Mouse (Mus musculus) megakaryocyte, embryonic 14.5 days (primary cell): ENCODE results near the gene Nr1h2. TPM values are rescaled to one million over a fixed set of nuclear protein-coding genes. Genes with fewer than 3 reads are reported as not detected.

Source experiments
- H3K27me3 ChIP-seq: replicated peaks from 2 replicates; pipeline ENCODE3; 2012; ENCODE audit warnings: inconsistent platforms
- H3K36me3 ChIP-seq: replicated peaks from 2 replicates; pipeline ENCODE3; 2012; ENCODE audit warnings: low read length, inconsistent platforms, mixed read lengths
- H3K4me1 ChIP-seq: 2 replicates; pipeline ENCODE4 v1.6.1; 2012; ENCODE audit warnings: inconsistent platforms
- H3K4me3 ChIP-seq: replicated peaks from 2 replicates; pipeline ENCODE3; 2012; ENCODE audit warnings: moderate library complexity, mild to moderate bottlenecking, inconsistent platforms
- H3K9me3 ChIP-seq: 2 replicates; pipeline ENCODE4 v1.6.1; 2012; ENCODE audit warnings: inconsistent platforms
- FLI1 ChIP-seq: IDR thresholded peaks from 2 replicates; pipeline ENCODE4 v1.6.1; 2012; ENCODE audit warnings: low read length, inconsistent platforms, mixed read lengths
- GATA1 ChIP-seq: IDR thresholded peaks from 3 replicates; pipeline ENCODE4 v1.6.1; 2012; ENCODE audit warnings: mixed read lengths, low read length, inconsistent platforms, borderline replicate concordance
- polyA plus RNA-seq: library from polyadenylated mRNA; stranded (reverse); fragments of >175 nt; gene quantifications from 2 replicates; pipeline ENCODE4 v1.2.3, GENCODE M21; 2012; ENCODE audit warnings: low replicate concordance; ENCODE audit not compliant: insufficient read depth

Nr1h2 gene
- polyA plus RNA-seq, 1 experiment, result 269 TPM

- H3K27me3 ChIP-seq, result no peaks in the 10 kb centered on the region
- TF ChIP-seq GATA1, result no peak
- TF ChIP-seq FLI1, result no peak
- H3K4me3 ChIP-seq, result no peak overlapping the region
- no peaks in the 10 kb centered on the region for H3K9me3 ChIP-seq
- peaks cover 73% of the 10 kb centered on the region for H3K36me3 ChIP-seq
- peaks cover 13% of the 10 kb centered on the region for H3K4me1 ChIP-seq
These were observed 11.2 kb downstream of the Nr1h2 start for GRCm38 (mm10) chr7:44542555-44542954.

- peaks cover 98% of the 10 kb centered on the region for H3K36me3 ChIP-seq
- H3K9me3 ChIP-seq, result no peaks in the 10 kb centered on the region
- TF ChIP-seq GATA1 (no peak), FLI1 (no peak)
- peak overlapping the region; percentile 28 for H3K4me3 ChIP-seq
- peaks cover 10% of the 10 kb centered on the region; the same call in 1 of the 2 replicates for H3K4me1 ChIP-seq
- H3K27me3 ChIP-seq, result no peaks in the 10 kb centered on the region
These were observed 14.8 kb downstream of the Nr1h2 start for GRCm38 (mm10) chr7:44538756-44539624.

- TF ChIP-seq FLI1 (no peak), GATA1 (no peak)
- no peaks in the 10 kb centered on the region for H3K27me3 ChIP-seq
These were observed 16.3 kb downstream of the Nr1h2 start for GRCm38 (mm10) chr7:44537496-44537895.

GRCm38 (mm10) chr7:44537009-44537408 lies 16.7 kb downstream of the Nr1h2 start:
- H3K4me3 ChIP-seq, result no peak overlapping the region
- H3K36me3 ChIP-seq, result peaks cover 100% of the 10 kb centered on the region
- TF ChIP-seq GATA1 (no peak), FLI1 (no peak)
- H3K4me1 ChIP-seq, result peaks cover 10% of the 10 kb centered on the region; the same call in 1 of the 2 replicates
- H3K9me3 ChIP-seq, result no peaks in the 10 kb centered on the region
- H3K27me3 ChIP-seq, result no peaks in the 10 kb centered on the region

More at GRCm38 (mm10) chr7:44537496-44537895, 16.3 kb downstream of the Nr1h2 start:
- peaks cover 10% of the 10 kb centered on the region; the same call in 1 of the 2 replicates for H3K4me1 ChIP-seq
- H3K4me3 ChIP-seq, result no peak overlapping the region
- no peaks in the 10 kb centered on the region for H3K9me3 ChIP-seq
- peaks cover 100% of the 10 kb centered on the region for H3K36me3 ChIP-seq

DNA sequence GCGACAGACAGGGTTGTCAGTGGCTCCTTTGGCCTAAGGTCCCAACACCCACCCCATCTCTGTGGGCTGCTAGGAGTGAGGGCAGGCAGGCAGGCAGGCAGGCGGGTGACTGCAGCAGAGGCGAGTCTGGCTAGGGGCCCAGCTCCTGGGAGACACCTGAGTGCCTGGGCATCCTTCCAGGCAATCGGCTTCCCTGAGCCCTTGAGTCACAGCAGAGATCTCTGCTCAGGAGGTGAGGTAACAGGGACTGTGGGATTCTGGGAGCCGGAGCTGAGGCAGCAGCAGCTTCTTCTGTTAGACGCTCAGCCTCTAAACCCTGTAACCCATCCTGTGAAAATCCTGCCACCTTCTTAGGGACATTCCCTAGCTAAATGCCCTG lies 17.2 kb downstream of the Nr1h2 start:
- TF ChIP-seq FLI1 (no peak), GATA1 (no peak)
- Histone ChIP-seq H3K4me3 (no peak overlapping the region), H3K36me3 (peaks cover 97% of the 10 kb centered on the region), H3K9me3 (no peaks in the 10 kb centered on the region), H3K27me3 (no peaks in the 10 kb centered on the region), H3K4me1 (peaks cover 13% of the 10 kb centered on the region)

DNA sequence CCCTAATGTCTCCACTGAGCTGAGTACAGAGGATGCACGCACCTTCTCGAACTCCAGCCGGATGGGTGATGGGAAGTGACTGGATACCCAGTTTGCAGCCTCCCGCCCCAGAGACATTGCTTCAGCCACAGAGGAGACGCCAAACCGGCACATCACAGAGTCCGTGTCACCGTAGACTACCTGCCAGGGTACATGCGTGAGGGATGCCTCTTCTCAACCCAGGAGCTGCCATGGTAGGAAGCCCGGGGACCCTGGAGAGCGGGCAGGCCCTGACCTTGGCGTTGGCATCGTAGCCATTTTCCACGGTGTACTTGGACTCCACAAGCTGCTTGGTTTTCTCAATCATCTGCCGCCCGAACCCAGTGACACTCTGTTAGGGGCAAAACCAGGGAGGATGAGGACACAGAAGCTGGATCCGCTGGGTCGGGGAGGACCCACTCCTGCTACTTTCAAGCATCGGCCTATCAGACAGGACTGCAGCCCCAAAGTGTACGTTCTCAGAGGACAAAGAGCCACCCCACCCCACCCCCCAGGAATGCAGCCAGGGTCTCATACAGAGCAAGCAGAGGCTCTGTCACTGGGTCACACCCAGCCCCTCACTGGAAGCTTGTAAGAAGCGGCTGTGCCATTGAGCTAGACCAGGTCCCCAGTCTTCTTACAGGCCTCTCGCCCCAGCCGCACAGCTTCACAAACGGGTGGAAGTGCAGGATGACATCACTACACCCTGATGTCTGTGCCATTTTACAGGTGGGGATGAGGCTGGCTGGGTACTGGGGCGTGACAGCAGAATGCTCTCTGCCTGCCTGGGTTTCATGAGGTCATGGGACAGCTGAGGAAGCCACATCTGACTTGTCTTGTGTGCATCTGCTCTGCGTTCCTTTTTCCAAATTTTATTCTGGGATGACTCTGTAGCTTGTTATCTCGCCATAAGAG lies 17.8 kb downstream of the Nr1h2 start:
- TF ChIP-seq GATA1, result no peak
- no peak for TF ChIP-seq FLI1
- Histone ChIP-seq H3K4me1 (peaks cover 20% of the 10 kb centered on the region), H3K36me3 (peaks cover 90% of the 10 kb centered on the region), H3K27me3 (no peaks in the 10 kb centered on the region), H3K9me3 (no peaks in the 10 kb centered on the region), H3K4me3 (no peak overlapping the region)

DNA sequence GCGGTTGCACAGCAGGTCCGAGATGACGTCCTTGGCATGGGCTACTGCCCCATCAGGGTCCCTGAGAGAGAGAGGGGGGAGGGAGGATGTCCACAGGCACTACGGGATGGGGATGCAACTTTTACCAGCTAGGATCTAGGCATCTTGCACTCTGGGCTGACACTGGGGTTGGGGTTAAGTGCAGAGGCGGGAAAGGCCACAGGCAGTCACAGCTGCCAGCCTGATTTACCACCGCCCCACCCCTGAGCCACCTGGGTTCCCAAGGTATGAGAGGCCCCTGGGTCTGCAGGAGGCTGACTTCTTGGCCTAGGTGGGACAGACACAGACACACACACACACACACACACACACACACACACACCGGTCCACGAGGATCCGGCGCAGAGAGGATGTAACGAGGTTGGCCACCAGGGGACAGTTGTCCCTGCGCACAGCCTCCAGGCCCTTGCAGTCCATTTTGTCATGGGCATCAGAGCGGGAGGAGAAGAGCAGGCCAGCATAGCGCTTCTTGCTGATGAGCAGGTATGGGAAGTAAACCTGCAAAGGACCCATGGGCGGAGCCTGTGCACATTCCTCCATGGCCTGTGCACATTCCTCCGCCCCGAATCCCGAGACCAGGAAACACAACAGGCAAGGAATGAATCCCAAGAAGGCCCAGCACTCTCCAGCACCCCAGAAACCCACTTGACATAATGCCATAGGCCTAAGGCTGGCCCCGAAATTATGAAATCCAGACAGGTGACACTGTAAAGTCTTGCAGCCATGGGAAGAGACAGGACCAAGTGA lies 18.9 kb downstream of the Nr1h2 start:
- no peak overlapping the region for H3K4me3 ChIP-seq
- peaks cover 5% of the 10 kb centered on the region for H3K27me3 ChIP-seq
- peaks cover 20% of the 10 kb centered on the region for H3K4me1 ChIP-seq
- no peaks in the 10 kb centered on the region for H3K9me3 ChIP-seq
- H3K36me3 ChIP-seq, result peaks cover 79% of the 10 kb centered on the region
- TF ChIP-seq FLI1 (no peak), GATA1 (no peak)

GRCm38 (mm10) chr7:44534242-44534641 lies 19.5 kb downstream of the Nr1h2 start:
- Histone ChIP-seq H3K9me3 (no peaks in the 10 kb centered on the region), H3K4me3 (no peak overlapping the region), H3K36me3 (peaks cover 73% of the 10 kb centered on the region), H3K27me3 (peaks cover 11% of the 10 kb centered on the region), H3K4me1 (peaks cover 20% of the 10 kb centered on the region)
- TF ChIP-seq GATA1 (no peak), FLI1 (no peak)

GRCm38 (mm10) chr7:44533746-44534045 lies 20.1 kb downstream of the Nr1h2 start:
- no peaks in the 10 kb centered on the region for H3K9me3 ChIP-seq
- H3K4me3 ChIP-seq, result no peak overlapping the region
- TF ChIP-seq FLI1 (no peak), GATA1 (no peak)
- H3K27me3 ChIP-seq, result peaks cover 16% of the 10 kb centered on the region
- peaks cover 68% of the 10 kb centered on the region for H3K36me3 ChIP-seq
- H3K4me1 ChIP-seq, result peaks cover 22% of the 10 kb centered on the region
